In genomic region chr11:119249011-119249410, GRCm38 (mm10) we compare ENCODE assay signal across 9 mouse cellular contexts. TPM values are rescaled to one million over a fixed set of nuclear protein-coding genes. Genes with fewer than 3 reads are reported as not detected.
DNase-seq lines count a peak whose midpoint lies in the region; ATAC-seq and TF ChIP-seq lines count a peak whose summit lies in the region.
"Had no signal": no experiment of that assay in that cellular context is flagged by ENCODE, and none has a peak within 500 bp of the region (broad histone marks: within the 10 kb centered on the region; RNA-seq: fewer than 3 reads in every experiment).

No protein-coding gene starts in this region.

- 36% methylated on average over 6 of the region's 6 CpGs for WGBS in spleen, adult 2 months
- WGBS in embryonic facial prominence, embryonic 14.5 days: 22% methylated on average over 6 of the region's 6 CpGs
- WGBS in hindbrain, embryonic 12.5 days: 29% methylated on average over 6 of the region's 6 CpGs
- 27% methylated on average over 6 of the region's 6 CpGs for WGBS in limb, embryonic 12.5 days

- H3K9me3 ChIP-seq in embryonic facial prominence, embryonic 14.5 days (ENCODE audit: control insufficient read depth, low read length): no peaks in the 10 kb centered on the region
- H3K9me3 ChIP-seq in hindbrain, embryonic 12.5 days (replicated peaks): no peaks in the 10 kb centered on the region
- H3K9me3 ChIP-seq in limb, embryonic 12.5 days: no peaks in the 10 kb centered on the region

- H3K27me3 ChIP-seq in spleen, adult 2 months (ENCODE audit: control insufficient read depth, insufficient read depth, low read length): no peaks in the 10 kb centered on the region
- no peaks in the 10 kb centered on the region for H3K27me3 ChIP-seq in embryonic facial prominence, embryonic 14.5 days (replicated peaks; ENCODE audit: control insufficient read depth, insufficient read depth, low read length)
- 0 out of 2 replicates have a peak, but pooled peaks cover 3% of the 10 kb centered on the region for H3K27me3 ChIP-seq in hindbrain, embryonic 12.5 days
- H3K27me3 ChIP-seq in limb, embryonic 12.5 days: no peaks in the 10 kb centered on the region; the same call in 1 of the 2 replicates

- H3K9ac ChIP-seq in embryonic facial prominence, embryonic 14.5 days (ENCODE audit: low read depth, low read length): no peak overlapping the region
- no peak overlapping the region for H3K9ac ChIP-seq in hindbrain, embryonic 12.5 days
- no peak overlapping the region for H3K9ac ChIP-seq in limb, embryonic 12.5 days (replicated peaks)

- DNase-seq in spleen, adult 2 months (ENCODE audit: low read depth in 1 of 2, low spot score in 2 of 2): peak; percentile 26 to 43
- no peak for DNase-seq in spleen, adult 12 weeks (ENCODE audit: low spot score)
- peak; percentile 80 for DNase-seq in adrenal gland, postnatal 14 days
- DNase-seq in embryonic facial prominence, embryonic 14.5 days (ENCODE audit: low spot score): peak; percentile 82
- DNase-seq in right cerebral cortex, postnatal 4 days: no peak

- no peak; the same call in 1 of the 2 replicates for TF ChIP-seq CTCF in spleen, adult 2 months (IDR thresholded peaks at IDR 0.05; ENCODE audit: extremely low read depth, insufficient read depth, insufficient read length, insufficient replicate concordance)

- no peak for TF ChIP-seq POLR2A in spleen, adult 2 months (IDR thresholded peaks at IDR 0.05; ENCODE audit: low read depth, low read length)

- H3K4me1 ChIP-seq in spleen, adult 2 months (ENCODE audit: control insufficient read depth, insufficient read depth, insufficient read length): peaks cover 4% of the 10 kb centered on the region; the same call in 1 of the 2 replicates
- peaks cover 13% of the 10 kb centered on the region for H3K4me1 ChIP-seq in embryonic facial prominence, embryonic 14.5 days (ENCODE audit: control insufficient read depth, insufficient read depth, low read length)
- peaks cover 26% of the 10 kb centered on the region for H3K4me1 ChIP-seq in hindbrain, embryonic 12.5 days
- H3K4me1 ChIP-seq in limb, embryonic 12.5 days (replicated peaks): peaks cover 34% of the 10 kb centered on the region

- peak; percentile 69 for ATAC-seq in embryonic facial prominence, embryonic 14.5 days (ENCODE audit: low read depth)
- peak; percentile 39; the same call in 1 of the 2 replicates for ATAC-seq in hindbrain, embryonic 12.5 days (ENCODE audit: low FRiP score)
- ATAC-seq in limb, embryonic 12.5 days (ENCODE audit: insufficient number of reproducible peaks, insufficient read depth, low FRiP score, low TSS enrichment, low read depth): 0 out of 2 replicates have a peak, but pooled peaks have one; percentile 22
- peak; percentile 73 for ATAC-seq in monocyte, adult 5-6 weeks (replicated peaks; ENCODE audit: insufficient number of reproducible peaks, low FRiP score, low TSS enrichment, poor library complexity, severe bottlenecking)

- H3K36me3 ChIP-seq in spleen, adult 2 months (ENCODE audit: control insufficient read depth, insufficient read depth, low read length): no peaks in the 10 kb centered on the region
- no peaks in the 10 kb centered on the region for H3K36me3 ChIP-seq in embryonic facial prominence, embryonic 14.5 days (ENCODE audit: control insufficient read depth, insufficient read depth, low read length)
- H3K36me3 ChIP-seq in hindbrain, embryonic 12.5 days: peaks cover 11% of the 10 kb centered on the region; the same call in 1 of the 2 replicates
- H3K36me3 ChIP-seq in limb, embryonic 12.5 days: no peaks in the 10 kb centered on the region

- H3K27ac ChIP-seq in spleen, adult 2 months (ENCODE audit: insufficient read depth, low read length): no peak overlapping the region
- H3K27ac ChIP-seq in embryonic facial prominence, embryonic 14.5 days (replicated peaks; ENCODE audit: low read depth, low read length): no peak overlapping the region
- no peak overlapping the region for H3K27ac ChIP-seq in hindbrain, embryonic 12.5 days
- H3K27ac ChIP-seq in limb, embryonic 12.5 days: no peak overlapping the region

- no peak overlapping the region for H3K4me2 ChIP-seq in embryonic facial prominence, embryonic 14.5 days (ENCODE audit: low read depth, low read length)
- H3K4me2 ChIP-seq in hindbrain, embryonic 12.5 days (replicated peaks): no peak overlapping the region
- no peak overlapping the region for H3K4me2 ChIP-seq in limb, embryonic 12.5 days

- no peak overlapping the region for H3K4me3 ChIP-seq in spleen, adult 2 months (ENCODE audit: extremely low read depth, insufficient read depth, insufficient read length)
- H3K4me3 ChIP-seq in embryonic facial prominence, embryonic 14.5 days (ENCODE audit: low read depth, low read length): no peak overlapping the region
- H3K4me3 ChIP-seq in hindbrain, embryonic 12.5 days: no peak overlapping the region
- no peak overlapping the region for H3K4me3 ChIP-seq in limb, embryonic 12.5 days (replicated peaks)

RNA-seq across cellular contexts. Expression of gene Gaa, which starts 18.7 kb away (rescaled TPM):
- polyA plus RNA-seq in spleen, adult 2 months (2012; rRNA removed): 68.2 and 81.1 TPM in 2 replicates
- 78.3 and 81.3 TPM in 2 replicates for total RNA-seq in adrenal gland, postnatal 14 days (2021)
- polyA plus RNA-seq in embryonic facial prominence, embryonic 14.5 days (2014; fragmentation: Nextera tagmentation; extraction: Ambion mirVana): 82.0 and 89.4 TPM in 2 replicates
- 49.3 and 52.4 TPM in 2 replicates for polyA plus RNA-seq in hindbrain, embryonic 12.5 days (2016; fragmentation: Nextera tagmentation; extraction: Ambion mirVana)
- polyA plus RNA-seq in limb, embryonic 12.5 days (2016; fragmentation: Nextera tagmentation; extraction: Ambion mirVana): 39.4 and 43.4 TPM in 2 replicates
- total RNA-seq in monocyte, adult 5-6 weeks (2017): 8.7 to 20.4 TPM (median 12.8 TPM) in 3 replicates

RNA-seq across cellular contexts. Expression of gene Ccdc40, which starts 20.6 kb away (rescaled TPM):
- polyA plus RNA-seq in spleen, adult 2 months (2012; rRNA removed): 0.47 TPM in 2 replicates
- 0.44 and 0.45 TPM in 2 replicates for total RNA-seq in adrenal gland, postnatal 14 days (2021)
- polyA plus RNA-seq in embryonic facial prominence, embryonic 14.5 days (2014; fragmentation: Nextera tagmentation; extraction: Ambion mirVana): 3.2 and 7.6 TPM in 2 replicates
- polyA plus RNA-seq in hindbrain, embryonic 12.5 days (2016; fragmentation: Nextera tagmentation; extraction: Ambion mirVana): 19.1 and 20.5 TPM in 2 replicates
- 8.7 and 8.8 TPM in 2 replicates for polyA plus RNA-seq in limb, embryonic 12.5 days (2016; fragmentation: Nextera tagmentation; extraction: Ambion mirVana)
- total RNA-seq in monocyte, adult 5-6 weeks (2017): 0.96 to 2.3 TPM (median 1.8 TPM) in 3 replicates
- total RNA-seq: gastrocnemius, postnatal 36 days had no signal

RNA-seq across cellular contexts. Expression of gene Tbc1d16, which starts 20.7 kb away (rescaled TPM):
- 3.9 and 4.6 TPM in 2 replicates for polyA plus RNA-seq in spleen, adult 2 months (2012; rRNA removed)
- 18.1 and 18.7 TPM in 2 replicates for total RNA-seq in adrenal gland, postnatal 14 days (2021)
- 11.7 and 13.2 TPM in 2 replicates for polyA plus RNA-seq in embryonic facial prominence, embryonic 14.5 days (2014; fragmentation: Nextera tagmentation; extraction: Ambion mirVana)
- polyA plus RNA-seq in hindbrain, embryonic 12.5 days (2016; fragmentation: Nextera tagmentation; extraction: Ambion mirVana): 34.7 and 36.7 TPM in 2 replicates
- 17.4 and 22.2 TPM in 2 replicates for polyA plus RNA-seq in limb, embryonic 12.5 days (2016; fragmentation: Nextera tagmentation; extraction: Ambion mirVana)
- 0.21 to 0.86 TPM (median 0.49 TPM) in 3 replicates for total RNA-seq in monocyte, adult 5-6 weeks (2017)

RNA-seq across cellular contexts. Expression of gene Eif4a3, which starts 50.9 kb away (rescaled TPM):
- 73.4 and 97.6 TPM in 2 replicates for polyA plus RNA-seq in spleen, adult 2 months (2012; rRNA removed)
- 129 and 132 TPM in 2 replicates for total RNA-seq in adrenal gland, postnatal 14 days (2021)
- polyA plus RNA-seq in embryonic facial prominence, embryonic 14.5 days (2014; fragmentation: Nextera tagmentation; extraction: Ambion mirVana): 298 and 322 TPM in 2 replicates
- polyA plus RNA-seq in hindbrain, embryonic 12.5 days (2016; fragmentation: Nextera tagmentation; extraction: Ambion mirVana): 291 and 294 TPM in 2 replicates
- polyA plus RNA-seq in limb, embryonic 12.5 days (2016; fragmentation: Nextera tagmentation; extraction: Ambion mirVana): 390 and 396 TPM in 2 replicates
- 130 to 164 TPM (median 159 TPM) in 3 replicates for total RNA-seq in monocyte, adult 5-6 weeks (2017)

RNA-seq across cellular contexts. Expression of gene Card14, which starts 58.6 kb away (rescaled TPM):
- polyA plus RNA-seq in spleen, adult 2 months (2012; rRNA removed): 0.02 and 0.05 TPM in 2 replicates
- total RNA-seq in adrenal gland, postnatal 14 days (2021): 0.30 and 0.38 TPM in 2 replicates
- polyA plus RNA-seq in embryonic facial prominence, embryonic 14.5 days (2014; fragmentation: Nextera tagmentation; extraction: Ambion mirVana): 0.93 and 1.4 TPM in 2 replicates
- polyA plus RNA-seq in hindbrain, embryonic 12.5 days (2016; fragmentation: Nextera tagmentation; extraction: Ambion mirVana): 0.07 and 0.27 TPM in 2 replicates
- 0.27 and 0.56 TPM in 2 replicates for polyA plus RNA-seq in limb, embryonic 12.5 days (2016; fragmentation: Nextera tagmentation; extraction: Ambion mirVana)
- 0.19 TPM in 1 of 3 replicates, not detected in the others for total RNA-seq in monocyte, adult 5-6 weeks (2017)

Comparison
In these comparisons a context has a peak if more than half of its experiments do, and no peak if none do; other contexts are left out.
1. DNase-seq: peak in spleen, adult 2 months (2 of 2), adrenal gland, postnatal 14 days (single experiment) and embryonic facial prominence, embryonic 14.5 days (single experiment); none in spleen, adult 12 weeks (single experiment) and right cerebral cortex, postnatal 4 days (single experiment).
2. ATAC-seq: peak in every context shown above with its lines; median percentile 73 in monocyte, adult 5-6 weeks; 69 in embryonic facial prominence, embryonic 14.5 days; 39 in hindbrain, embryonic 12.5 days; 22 in limb, embryonic 12.5 days.